Mouse (Mus musculus): ENCODE data around the gene Snx3. TPM values are rescaled to one million over a fixed set of nuclear protein-coding genes. Genes with fewer than 3 reads are reported as not detected.
A peak's percentile ranks its signal among the peaks of the same experiment; 100 is the strongest.

Gene Snx3
- total RNA-seq (2021): 100 to 1,000 TPM; 164 to 179 TPM
- polyA plus RNA-seq (2012; rRNA removed): 258 and 403 TPM in 2 replicates
- long read RNA-seq, transcript Snx3-201 (4 exons, 1,401 nt): major isoform, 169 of 175 reads
- long read RNA-seq, partial matches to known transcripts: 2 of 175 reads
- long read RNA-seq, other reads (novel, unspliced or antisense): 3 of 175 reads

- peak; percentile 98 to 99 for DNase-seq
- peaks cover 13% of the 10 kb centered on the region for H3K36me3 ChIP-seq (ENCODE audit: control insufficient read depth, insufficient read depth, low read length)
- H3K4me3 ChIP-seq: peak within 1 kb of the TSS; percentile 82
- 0 out of 2 replicates have a peak, but pooled peaks cover 1% of the 10 kb centered on the region for H3K79me2 ChIP-seq (replicated peaks; ENCODE audit: control insufficient read depth, insufficient read depth, low read length)
- WGBS: under 1% methylated on average over 68 of the region's 68 CpGs
- peak within 1 kb of the TSS; percentile 99 for H3K27ac ChIP-seq
- peaks cover 3% of the 10 kb centered on the region; the same call in 1 of the 2 replicates for H3K4me1 ChIP-seq (ENCODE audit: control insufficient read depth, insufficient read depth, low read length)
- TF ChIP-seq POLR2A (IDR thresholded peaks at IDR 0.05; ENCODE audit: insufficient read depth, low read depth, low read length) (peak; percentile 79), CTCF (IDR thresholded peaks at IDR 0.05) (no peak)
- H3K27me3 ChIP-seq (ENCODE audit: control insufficient read depth, insufficient read depth, low read length): no peaks in the 10 kb centered on the region
- intact Hi-C loops (cut with DNase I): loop anchor here (1.0 to 10.0 kb wide), 5 partner anchors 24 to 687 kb away; partner anchors contain the start of genes Afg1l and Sec63
- H3K9ac ChIP-seq (ENCODE audit: low read depth, low read length): peak within 1 kb of the TSS; percentile 87
These were observed at the start of gene Snx3 for GRCm38 (mm10) chr10:42501775-42502348. Gene Snx3, plus strand, starts transcription at chr10:42502030.

GRCm38 (mm10) chr10:42454266-42454665 is 47.6 kb upstream of the Snx3 start:
- H3K27me3 ChIP-seq (ENCODE audit: control insufficient read depth, insufficient read depth, low read length): no peaks in the 10 kb centered on the region
- peaks cover 3% of the 10 kb centered on the region for H3K36me3 ChIP-seq (ENCODE audit: control insufficient read depth, insufficient read depth, low read length)
- peak overlapping the region; percentile 40 for H3K27ac ChIP-seq
- no peak overlapping the region for H3K4me3 ChIP-seq
- H3K4me1 ChIP-seq (ENCODE audit: control insufficient read depth, insufficient read depth, low read length): peaks cover 15% of the 10 kb centered on the region
- H3K9ac ChIP-seq (ENCODE audit: low read depth, low read length): no peak overlapping the region
- no peaks in the 10 kb centered on the region; the same call in 1 of the 2 replicates for H3K79me2 ChIP-seq (replicated peaks; ENCODE audit: control insufficient read depth, insufficient read depth, low read length)
- 51% methylated on average over 11 of the region's 11 CpGs for WGBS
- intact Hi-C loops (cut with DNase I): no loop called here
- TF ChIP-seq EP300 (IDR thresholded peaks at IDR 0.05; ENCODE audit: insufficient read depth, low read depth, low read length): no peak
- no peak for TF ChIP-seq POLR2A (IDR thresholded peaks at IDR 0.05; ENCODE audit: insufficient read depth, low read depth, low read length)
- TF ChIP-seq CTCF (IDR thresholded peaks at IDR 0.05): no peak
- no peak for DNase-seq

DNA sequence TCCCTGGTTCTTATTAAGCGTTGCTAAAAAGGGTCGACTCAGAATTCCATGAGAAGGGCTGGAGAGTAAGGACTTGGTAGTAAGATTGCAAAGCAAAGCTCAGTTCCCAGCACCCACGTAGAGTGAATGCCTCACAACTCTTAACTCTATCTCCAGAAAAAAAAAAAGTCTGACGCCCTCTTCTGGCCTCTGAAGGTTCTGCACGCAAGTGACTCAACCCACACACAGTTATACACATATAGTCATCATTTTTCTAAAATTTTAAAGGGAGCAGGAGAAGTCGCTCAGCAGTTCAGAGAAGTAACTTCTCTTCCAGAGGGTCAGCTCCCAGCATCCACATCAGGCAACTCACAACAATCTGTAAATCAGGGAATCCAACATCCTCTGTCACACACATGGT is 47.1 kb upstream of the Snx3 start:
- peaks cover 15% of the 10 kb centered on the region for H3K4me1 ChIP-seq (ENCODE audit: control insufficient read depth, insufficient read depth, low read length)
- no peak overlapping the region for H3K27ac ChIP-seq
- H3K36me3 ChIP-seq (ENCODE audit: control insufficient read depth, insufficient read depth, low read length): peaks cover 3% of the 10 kb centered on the region
- H3K27me3 ChIP-seq (ENCODE audit: control insufficient read depth, insufficient read depth, low read length): no peaks in the 10 kb centered on the region
- no peak overlapping the region for H3K9ac ChIP-seq (ENCODE audit: low read depth, low read length)
- H3K4me3 ChIP-seq: no peak overlapping the region
- intact Hi-C loops (cut with DNase I): loop anchor here (5.0 kb wide), 1 partner anchor 48 kb away; the partner anchor contains the start of gene Snx3
- no peaks in the 10 kb centered on the region; the same call in 1 of the 2 replicates for H3K79me2 ChIP-seq (replicated peaks; ENCODE audit: control insufficient read depth, insufficient read depth, low read length)
- TF ChIP-seq EP300 (IDR thresholded peaks at IDR 0.05; ENCODE audit: insufficient read depth, low read depth, low read length): no peak
- TF ChIP-seq CTCF (IDR thresholded peaks at IDR 0.05): peak; percentile 48
- DNase-seq: no peak
- WGBS: 84% methylated on average over 6 of the region's 6 CpGs

- Histone ChIP-seq H3K9ac (ENCODE audit: low read depth, low read length) (no peak overlapping the region), H3K36me3 (ENCODE audit: control insufficient read depth, insufficient read depth, low read length) (peaks cover 3% of the 10 kb centered on the region), H3K27ac (peak overlapping the region; percentile 86), H3K4me3 (no peak overlapping the region), H3K27me3 (ENCODE audit: control insufficient read depth, insufficient read depth, low read length) (no peaks in the 10 kb centered on the region), H3K79me2 (replicated peaks; ENCODE audit: control insufficient read depth, insufficient read depth, low read length) (peaks cover 2% of the 10 kb centered on the region), H3K4me1 (ENCODE audit: control insufficient read depth, insufficient read depth, low read length) (peaks cover 15% of the 10 kb centered on the region)
- intact Hi-C loops (cut with DNase I): loop anchor here (2.0 to 5.0 kb wide), 2 partner anchors 21 to 46 kb away; partner anchors contain the start of gene Snx3
- no peak for DNase-seq
- WGBS: 51% methylated on average over 5 of the region's 5 CpGs
- TF ChIP-seq EP300 (IDR thresholded peaks at IDR 0.05; ENCODE audit: insufficient read depth, low read depth, low read length): no peak
- no peak for TF ChIP-seq POLR2A (IDR thresholded peaks at IDR 0.05; ENCODE audit: insufficient read depth, low read depth, low read length)
- TF ChIP-seq CTCF (IDR thresholded peaks at IDR 0.05): no peak
These were observed 45.8 kb upstream of the Snx3 start for GRCm38 (mm10) chr10:42455981-42456380.

- Histone ChIP-seq H3K27ac (peak overlapping the region; percentile 93), H3K4me1 (ENCODE audit: control insufficient read depth, insufficient read depth, low read length) (peaks cover 15% of the 10 kb centered on the region), H3K9ac (ENCODE audit: low read depth, low read length) (peak overlapping the region; percentile 53; the same call in 1 of the 2 replicates), H3K79me2 (replicated peaks; ENCODE audit: control insufficient read depth, insufficient read depth, low read length) (peaks cover 2% of the 10 kb centered on the region), H3K36me3 (ENCODE audit: control insufficient read depth, insufficient read depth, low read length) (peaks cover 3% of the 10 kb centered on the region), H3K27me3 (ENCODE audit: control insufficient read depth, insufficient read depth, low read length) (no peaks in the 10 kb centered on the region), H3K4me3 (no peak overlapping the region)
- DNase-seq: peak; percentile 78 to 85
- TF ChIP-seq EP300 (IDR thresholded peaks at IDR 0.05; ENCODE audit: insufficient read depth, low read depth, low read length) (peak; percentile 97), CTCF (IDR thresholded peaks at IDR 0.05) (no peak), POLR2A (IDR thresholded peaks at IDR 0.05; ENCODE audit: insufficient read depth, low read depth, low read length) (peak; percentile 77)
- 31% methylated on average over 9 of the region's 9 CpGs for WGBS
- intact Hi-C loops (cut with DNase I): loop anchor here (2.0 to 5.0 kb wide), 2 partner anchors 19 to 45 kb away; partner anchors contain the start of gene Snx3
These were observed 44.2 kb upstream of the Snx3 start for GRCm38 (mm10) chr10:42457557-42458191.

All from heart, adult 2 months (tissue).